Mouse (Mus musculus): ENCODE measurements around the gene Cd93. TPM values are rescaled to one million over a fixed set of nuclear protein-coding genes. Genes with fewer than 3 reads are reported as not detected.

The Cd93 gene
- polyA plus RNA-seq, 1 experiment from 2014 or later, result 17.1 TPM

DNA sequence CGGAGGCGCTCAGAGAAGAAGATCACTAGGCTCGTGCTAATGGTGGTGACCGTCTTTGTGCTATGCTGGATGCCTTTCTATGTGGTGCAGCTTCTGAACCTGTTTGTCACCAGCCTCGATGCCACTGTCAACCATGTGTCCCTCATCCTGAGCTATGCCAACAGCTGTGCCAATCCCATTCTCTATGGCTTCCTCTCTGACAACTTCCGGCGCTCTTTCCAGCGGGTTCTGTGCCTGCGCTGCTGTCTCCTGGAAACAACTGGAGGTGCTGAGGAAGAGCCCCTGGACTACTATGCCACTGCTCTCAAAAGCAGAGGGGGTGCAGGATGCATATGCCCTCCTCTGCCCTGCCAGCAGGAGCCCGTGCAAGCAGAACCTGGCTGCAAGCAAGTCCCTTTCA is 47.2 kb downstream of the Cd93 start:
- 67% methylated on average over 10 of the region's 10 CpGs for WGBS
- H3K9ac ChIP-seq, result no peak overlapping the region
- H3K4me1 ChIP-seq, result peaks cover 15% of the 10 kb centered on the region
- H3K9me3 ChIP-seq (replicated peaks), result no peaks in the 10 kb centered on the region
- peaks cover 35% of the 10 kb centered on the region for H3K27me3 ChIP-seq
- ATAC-seq (replicated peaks; ENCODE audit: low FRiP score), result no peak
- no peaks in the 10 kb centered on the region for H3K36me3 ChIP-seq
- H3K27ac ChIP-seq, result no peak overlapping the region
- H3K4me2 ChIP-seq, result no peak overlapping the region
- H3K4me3 ChIP-seq (replicated peaks), result no peak overlapping the region

DNA sequence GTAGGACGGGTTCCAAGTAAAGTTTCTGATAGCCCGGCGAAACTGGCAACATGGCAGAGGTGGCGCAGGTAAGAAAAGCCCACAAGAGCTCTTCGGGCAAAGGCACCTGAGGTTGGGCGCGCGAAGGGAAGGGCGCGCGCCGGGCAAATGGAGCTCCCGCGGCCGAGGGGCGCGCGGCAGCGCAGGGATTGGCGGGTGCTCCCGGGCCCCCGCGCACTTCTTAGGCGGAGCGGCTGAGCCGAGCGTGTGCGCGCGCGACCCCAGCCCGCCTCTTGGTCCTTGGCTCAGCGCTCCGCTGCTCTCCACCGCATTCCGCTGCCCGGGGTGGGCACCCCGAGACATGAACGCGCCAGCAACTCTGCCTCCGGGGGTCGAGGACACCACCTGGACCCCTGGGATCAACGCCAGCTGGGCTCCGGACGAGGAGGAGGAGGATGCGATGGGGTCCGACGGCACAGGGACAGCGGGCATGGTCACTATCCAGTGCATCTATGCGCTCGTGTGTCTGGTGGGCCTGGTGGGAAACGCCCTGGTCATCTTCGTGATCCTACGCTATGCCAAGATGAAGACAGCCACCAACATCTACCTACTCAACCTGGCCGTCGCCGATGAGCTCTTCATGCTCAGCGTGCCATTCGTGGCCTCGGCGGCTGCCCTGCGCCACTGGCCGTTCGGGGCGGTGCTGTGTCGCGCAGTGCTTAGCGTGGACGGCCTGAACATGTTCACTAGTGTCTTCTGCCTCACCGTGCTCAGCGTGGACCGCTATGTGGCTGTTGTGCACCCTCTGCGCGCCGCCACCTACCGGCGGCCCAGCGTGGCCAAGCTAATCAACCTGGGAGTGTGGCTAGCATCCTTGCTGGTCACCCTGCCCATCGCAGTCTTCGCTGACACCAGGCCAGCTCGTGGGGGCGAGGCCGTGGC is 48.0 kb downstream of the Cd93 start, which contains the start of gene Sstr4:
Sstr4 (plus strand) TSS at position 214 of the 921 bp plus-strand sequence.
- peak; percentile 85 for ATAC-seq (replicated peaks; ENCODE audit: low FRiP score)
- Histone ChIP-seq H3K4me3 (replicated peaks) (peak within 1 kb of the TSS; percentile 53), H3K36me3 (no peaks in the 10 kb centered on the region), H3K9me3 (replicated peaks) (no peaks in the 10 kb centered on the region), H3K9ac (peak within 1 kb of the TSS; percentile 37), H3K4me2 (peak within 1 kb of the TSS; percentile 96), H3K27ac (no peak within 1 kb of the TSS), H3K4me1 (peaks cover 15% of the 10 kb centered on the region), H3K27me3 (peaks cover 35% of the 10 kb centered on the region)
- WGBS, result 5% methylated on average over 69 of the region's 83 CpGs

GRCm38 (mm10) chr2:148393846-148394245 is 49.5 kb downstream of the Cd93 start:
- peaks cover 15% of the 10 kb centered on the region for H3K4me1 ChIP-seq
- ATAC-seq (replicated peaks; ENCODE audit: low FRiP score), result no peak
- no peak overlapping the region for H3K27ac ChIP-seq
- no peak overlapping the region for H3K9ac ChIP-seq
- peaks cover 35% of the 10 kb centered on the region for H3K27me3 ChIP-seq
- no peak overlapping the region for H3K4me2 ChIP-seq
- no peaks in the 10 kb centered on the region for H3K9me3 ChIP-seq (replicated peaks)
- no peak overlapping the region for H3K4me3 ChIP-seq (replicated peaks)
- no peaks in the 10 kb centered on the region for H3K36me3 ChIP-seq

- WGBS, result 71% methylated on average over 1 of the region's 1 CpGs
- no peaks in the 10 kb centered on the region for H3K9me3 ChIP-seq (replicated peaks)
- no peak overlapping the region for H3K27ac ChIP-seq
- no peak overlapping the region for H3K9ac ChIP-seq
- no peak overlapping the region for H3K4me3 ChIP-seq (replicated peaks)
- no peak overlapping the region for H3K4me2 ChIP-seq
- H3K36me3 ChIP-seq, result no peaks in the 10 kb centered on the region
- peaks cover 15% of the 10 kb centered on the region for H3K4me1 ChIP-seq
- ATAC-seq (replicated peaks; ENCODE audit: low FRiP score), result no peak
- peaks cover 35% of the 10 kb centered on the region for H3K27me3 ChIP-seq
Measured at GRCm38 (mm10) chr2:148393149-148393548, 50.2 kb downstream of the Cd93 start.

DNA sequence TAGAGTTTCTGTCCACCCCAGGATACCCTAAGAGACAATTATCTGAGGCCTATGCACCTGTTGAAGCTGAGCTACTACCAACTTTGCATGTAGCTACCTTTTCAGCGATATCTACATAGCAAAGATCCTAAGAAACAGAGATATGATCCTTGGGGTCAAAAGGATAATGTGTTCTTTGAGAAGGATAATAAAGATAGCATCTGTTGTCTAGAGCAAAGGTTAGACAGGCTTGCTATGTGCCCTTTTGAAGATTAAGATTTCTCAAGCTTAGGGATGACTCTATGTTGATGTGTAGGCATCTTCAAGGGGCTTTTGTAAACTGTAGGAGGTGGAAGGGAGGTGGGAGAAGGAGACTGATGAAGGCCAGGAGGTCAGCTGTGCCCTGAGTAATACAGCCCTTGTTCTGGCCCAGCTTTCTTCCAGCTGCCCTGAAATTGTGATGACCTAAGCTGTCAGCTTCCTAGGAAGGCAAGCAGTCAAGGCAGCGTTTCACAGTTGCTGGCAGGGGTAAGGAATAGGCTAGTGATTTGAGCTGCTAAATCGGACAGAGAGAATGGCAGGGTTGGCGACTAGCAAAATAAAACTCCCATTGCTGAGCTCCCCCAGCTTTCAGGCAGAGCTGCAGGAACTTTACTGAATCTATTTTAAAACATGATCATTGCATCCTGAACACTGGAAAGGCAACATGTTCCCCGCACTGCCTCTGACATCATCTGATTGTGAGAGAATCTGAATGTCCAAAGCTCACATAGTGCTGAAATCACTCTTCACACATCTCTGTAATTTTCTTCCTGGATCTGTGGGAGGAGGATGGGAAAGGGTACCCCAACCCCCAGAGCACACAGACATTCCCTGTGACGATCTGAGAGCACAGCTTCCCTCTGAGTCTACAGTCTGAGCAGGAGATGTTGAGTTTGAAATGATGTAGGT is 55.4 kb downstream of the Cd93 start:
- Histone ChIP-seq H3K4me2 (no peak overlapping the region), H3K36me3 (no peaks in the 10 kb centered on the region), H3K4me1 (no peaks in the 10 kb centered on the region), H3K27ac (no peak overlapping the region), H3K4me3 (replicated peaks) (no peak overlapping the region), H3K9me3 (replicated peaks) (no peaks in the 10 kb centered on the region), H3K27me3 (0 out of 2 replicates have a peak, but pooled peaks cover 3% of the 10 kb centered on the region), H3K9ac (no peak overlapping the region)
- no peak for ATAC-seq (replicated peaks; ENCODE audit: low FRiP score)
- WGBS, result 58% methylated on average over 6 of the region's 6 CpGs

- no peaks in the 10 kb centered on the region for H3K36me3 ChIP-seq
- H3K9ac ChIP-seq, result no peak overlapping the region
- no peaks in the 10 kb centered on the region for H3K4me1 ChIP-seq
- ATAC-seq (replicated peaks; ENCODE audit: low FRiP score), result no peak
- 87% methylated on average over 2 of the region's 2 CpGs for WGBS
- no peaks in the 10 kb centered on the region for H3K9me3 ChIP-seq (replicated peaks)
- H3K27ac ChIP-seq, result no peak overlapping the region
- H3K27me3 ChIP-seq, result no peaks in the 10 kb centered on the region
- H3K4me2 ChIP-seq, result no peak overlapping the region
- no peak overlapping the region for H3K4me3 ChIP-seq (replicated peaks)
Measured at GRCm38 (mm10) chr2:148386927-148387326, 56.4 kb downstream of the Cd93 start.

Other genes starting within 250 kb of the Cd93 start
- 0.25 and 0.30 TPM in 2 replicates for gene Sstr4, start 48.2 kb downstream of the Cd93 start, polyA plus RNA-seq (2015; fragmentation: Nextera tagmentation; extraction: Ambion mirVana)
- gene Thbd, start 35.4 kb downstream of the Cd93 start, polyA plus RNA-seq (2015; fragmentation: Nextera tagmentation; extraction: Ambion mirVana), result 9.1 and 10.4 TPM in 2 replicates
- 97.0 and 106 TPM in 2 replicates for gene Nxt1, start 229.0 kb upstream of the Cd93 start, polyA plus RNA-seq (2015; fragmentation: Nextera tagmentation; extraction: Ambion mirVana)
- gene Gzf1, start 237.5 kb upstream of the Cd93 start, polyA plus RNA-seq (2015; fragmentation: Nextera tagmentation; extraction: Ambion mirVana), result 21.9 and 23.5 TPM in 2 replicates

Data from kidney, embryonic 15.5 days (tissue).